Mouse (Mus musculus): ENCODE measurements around the gene Lrch2.
A peak's percentile ranks its signal among the peaks of the same experiment; 100 is the strongest.
"Not testable (repeated sequence)": the region's sequence is repeated elsewhere in the genome, so short reads cannot be mapped to it uniquely, and the experiment has no call there.

The Lrch2 gene

GRCm38 (mm10) chrX:147553421-147554201 lies at the start of gene Lrch2:
TSS of gene Lrch2 (minus strand) at chrX:147554081.
- DNase-seq = peak; percentile 84

GRCm38 (mm10) chrX:147540934-147541870 lies 12.7 kb downstream of the Lrch2 start:
- DNase-seq = no peak

GRCm38 (mm10) chrX:147538377-147538776 lies 15.5 kb downstream of the Lrch2 start:
- DNase-seq = no peak

- DNase-seq = not testable (repeated sequence)
These were observed 16.8 kb downstream of the Lrch2 start for GRCm38 (mm10) chrX:147537117-147537516.

GRCm38 (mm10) chrX:147535616-147536015 lies 18.3 kb downstream of the Lrch2 start:
- DNase-seq = no peak

GRCm38 (mm10) chrX:147531675-147532074 lies 22.2 kb downstream of the Lrch2 start:
- no peak for DNase-seq

GRCm38 (mm10) chrX:147527646-147528172 lies 26.2 kb downstream of the Lrch2 start:
- no peak for DNase-seq

GRCm38 (mm10) chrX:147489551-147489950 lies 64.3 kb downstream of the Lrch2 start:
- DNase-seq = peak; percentile 2

- not testable (repeated sequence) for DNase-seq
These were observed 100.3 kb downstream of the Lrch2 start, which contains the start of gene Vmn1r239-ps for GRCm38 (mm10) chrX:147453610-147454009. TSS of gene Vmn1r239-ps (minus strand) at chrX:147453710.

- DNase-seq = no peak
These were observed 110.5 kb downstream of the Lrch2 start for GRCm38 (mm10) chrX:147443386-147443785.

GRCm38 (mm10) chrX:147435400-147435799 lies 118.5 kb downstream of the Lrch2 start:
- DNase-seq = no peak

- DNase-seq = no peak
These were observed 124.1 kb downstream of the Lrch2 start for GRCm38 (mm10) chrX:147429753-147430152.

GRCm38 (mm10) chrX:147429129-147429528 lies 124.8 kb downstream of the Lrch2 start, which contains the start of gene Il13ra2:
TSS of gene Il13ra2 (minus strand) at chrX:147429192.
- no peak for DNase-seq
